Mouse (Mus musculus) heart, postnatal 36 days (tissue): ENCODE data around the gene Gm10142. TPM values are rescaled to one million over a fixed set of nuclear protein-coding genes. Genes with fewer than 3 reads are reported as not detected.
"Not testable (repeated sequence)": the region's sequence is repeated elsewhere in the genome, so short reads cannot be mapped to it uniquely, and the experiment has no call there.

Source experiments
- DNase-seq, 2 experiments: peaks; one replicate each; pipeline ENCODE4 v3.0.0; 2021 to 2022
- intact Hi-C: fragments of 180-260 bp; cut with DNase I; formaldehyde crosslinking; loops from one replicate; pipeline ENCODE4 v1.15.1; 2025
- total RNA-seq, 2 experiments: library from RNA; stranded (reverse); gene quantifications; 2 replicates each; pipeline ENCODE4 v1.2.3; 2021

Gm10142 gene
- total RNA-seq, 2 experiments from 2014 or later, result not detected

DNA sequence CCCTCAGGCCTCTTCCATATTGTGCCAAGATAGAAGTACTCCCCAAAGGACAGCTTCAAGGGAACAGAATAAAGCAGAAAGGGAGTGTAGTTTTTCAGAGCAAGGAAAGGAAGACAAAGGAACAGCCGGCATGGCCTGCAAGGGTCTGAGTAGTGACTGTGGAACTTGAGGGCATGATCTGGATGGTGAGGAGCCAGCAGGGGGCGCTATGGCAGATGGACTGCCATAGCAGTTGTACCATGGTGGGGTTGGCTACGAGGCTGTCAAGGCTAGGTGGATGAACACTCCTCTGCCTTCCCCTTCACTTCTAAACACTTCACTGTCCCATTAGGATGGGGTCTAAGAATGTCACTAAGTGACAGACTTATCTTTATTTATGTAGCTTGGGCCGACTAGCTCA, 13.6 kb downstream of the Gm10142 start:
- no peak for DNase-seq

DNA sequence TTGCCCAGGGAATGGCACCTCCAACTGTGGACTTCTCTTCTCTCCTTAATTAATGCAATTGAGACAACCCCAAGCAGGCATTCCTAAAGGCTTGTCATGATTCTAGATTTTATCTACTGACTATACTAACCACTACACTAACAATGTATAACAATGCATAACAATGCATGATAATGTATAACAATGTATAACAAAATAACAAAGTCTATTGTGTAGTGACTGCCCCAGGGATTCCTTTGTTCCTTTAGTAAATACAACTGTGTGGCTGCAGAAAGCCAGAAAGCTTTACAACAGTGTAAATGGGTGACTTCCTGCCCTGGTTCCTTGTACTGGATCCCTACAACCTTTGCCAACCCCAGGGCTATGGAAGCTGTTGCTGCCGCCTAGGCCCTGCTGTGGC, 20.3 kb downstream of the Gm10142 start:
- no peak for DNase-seq
- intact Hi-C loops, result no loop called here

More for the DNA sequence above, 13.6 kb downstream of the Gm10142 start:
- intact Hi-C loops, result loop anchor here (2.0 kb wide), 2 partner anchors 86 to 150 kb away; partner anchors contain the start of gene Gm2696

DNA sequence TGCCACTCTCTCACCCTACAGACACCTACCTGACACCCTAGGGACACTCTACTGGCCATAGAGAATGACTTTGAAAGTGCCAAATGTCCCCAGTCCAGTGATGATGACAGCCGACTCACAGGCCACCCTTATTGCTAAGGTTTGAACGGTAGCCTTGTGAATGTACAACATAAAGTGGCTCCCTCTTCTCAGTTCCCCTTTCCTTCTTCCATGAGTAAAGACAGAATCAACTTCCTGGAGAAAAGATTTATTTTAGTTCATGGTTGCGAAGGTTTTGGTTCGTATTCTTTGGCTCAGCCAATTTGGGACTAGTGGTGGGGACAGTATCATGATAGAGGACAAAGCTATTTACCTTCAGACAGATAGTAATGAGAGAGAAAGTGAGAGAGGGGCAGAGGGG, 23.3 kb downstream of the Gm10142 start:
- intact Hi-C loops, result no loop called here
- DNase-seq, result no peak

DNA sequence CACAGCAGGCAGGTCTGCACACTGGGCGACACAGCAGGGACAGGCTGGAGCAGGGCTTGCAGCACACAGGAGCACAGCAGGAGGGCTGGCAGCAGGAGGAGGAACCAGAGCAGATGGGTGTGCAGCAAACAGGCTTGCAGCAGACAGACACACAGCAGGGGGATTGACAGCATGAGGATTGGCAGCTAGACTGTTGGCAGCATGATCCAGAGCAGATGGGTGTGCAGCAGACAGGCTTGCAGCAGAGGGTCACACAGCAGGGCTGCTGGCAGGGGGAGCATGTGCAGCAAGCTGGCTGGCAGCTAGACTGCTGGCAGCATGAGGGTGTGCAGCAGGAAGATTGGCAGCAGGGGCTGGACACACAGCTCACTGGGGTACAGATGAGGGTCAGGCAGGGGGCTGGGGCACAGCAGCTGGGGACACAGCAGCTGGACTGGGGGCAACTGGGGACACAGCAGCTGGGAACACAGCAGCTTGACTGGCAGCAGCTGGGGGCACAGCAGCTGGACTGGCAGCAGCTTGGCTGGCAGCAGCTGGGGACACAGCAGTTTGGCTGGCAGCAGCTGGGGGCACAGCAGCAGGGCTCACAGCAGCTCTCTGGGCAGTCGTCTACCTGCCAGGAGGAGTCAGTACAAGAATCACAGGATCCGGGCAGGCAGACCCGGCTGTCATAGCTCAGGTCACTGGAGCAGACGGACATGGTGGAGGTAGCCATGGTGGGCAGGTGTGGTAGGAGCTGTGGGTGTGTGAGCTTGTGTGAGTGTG, 26.5 kb downstream of the Gm10142 start, which contains the start of gene Gm18596:
Gene Gm18596, minus strand, starts transcription at position 715 of the 765 bp plus-strand sequence.
- DNase-seq, intact Hi-C loops: not testable (repeated sequence)

DNA sequence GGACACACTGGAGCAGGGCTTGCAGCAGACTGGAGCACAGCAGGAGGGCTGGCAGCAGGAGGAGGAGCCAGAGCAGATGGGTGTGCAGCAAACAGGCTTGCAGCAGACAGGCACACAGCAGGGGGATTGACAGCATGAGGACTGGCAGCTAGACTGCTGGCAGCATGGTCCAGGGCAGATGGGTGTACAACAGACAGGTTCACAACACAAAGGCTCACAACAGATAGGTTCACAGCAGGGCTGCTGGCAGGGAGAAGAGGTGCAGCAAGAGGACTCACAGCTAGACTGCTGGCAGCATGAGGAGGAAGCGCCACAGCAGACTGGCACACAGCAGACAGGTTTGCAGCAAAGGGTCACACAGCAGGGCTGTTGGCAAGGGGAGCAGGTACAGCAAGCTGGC, 35.1 kb downstream of the Gm10142 start:
- intact Hi-C loops, result not testable (repeated sequence)

DNA sequence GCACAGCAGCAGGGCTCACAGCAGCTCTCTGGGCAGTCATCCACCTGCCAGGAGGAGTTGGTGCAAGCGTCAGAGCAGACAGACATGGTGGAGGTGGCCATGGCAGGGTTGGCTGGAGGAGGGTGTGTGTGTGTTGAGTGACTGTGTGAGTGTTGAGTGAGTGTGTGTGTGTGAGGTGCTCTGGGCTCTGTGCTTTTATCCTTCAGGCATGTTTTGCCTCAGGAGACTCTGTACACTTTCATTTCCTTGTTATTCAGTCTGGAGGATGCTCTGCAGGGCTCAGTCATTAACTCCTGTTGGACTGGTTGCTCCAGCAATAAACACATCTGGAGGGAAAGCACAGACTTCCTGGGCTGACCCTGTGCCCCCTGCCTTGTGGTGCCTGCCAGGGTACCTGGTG, 35.6 kb downstream of the Gm10142 start, which contains the start of gene Gm9736:
Gene Gm9736, minus strand, starts transcription at position 101 of the 400 bp plus-strand sequence.
- intact Hi-C loops, DNase-seq: not testable (repeated sequence)

More for the DNA sequence above, 35.1 kb downstream of the Gm10142 start:
- DNase-seq, result not testable (repeated sequence)

DNA sequence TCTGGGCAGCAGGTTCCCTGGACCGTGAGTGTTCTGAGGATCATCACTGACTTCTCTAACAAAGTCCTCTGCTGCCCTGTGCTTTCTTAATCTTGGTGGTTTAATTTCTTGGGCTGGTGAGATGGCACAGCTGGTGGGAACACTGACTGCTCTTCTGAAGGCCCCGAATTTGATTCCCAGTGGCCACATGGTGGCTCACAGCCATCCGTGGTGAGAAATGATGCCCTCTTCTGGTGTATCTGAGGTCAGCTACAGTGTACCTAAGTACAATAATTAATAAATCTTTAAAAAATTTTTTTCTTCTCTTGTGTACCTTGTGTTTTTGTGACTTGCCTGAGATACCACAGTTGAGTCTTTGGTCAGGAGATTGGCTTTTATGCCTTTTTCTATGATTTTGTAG, 36.7 kb downstream of the Gm10142 start:
- intact Hi-C loops, DNase-seq: not testable (repeated sequence)

DNA sequence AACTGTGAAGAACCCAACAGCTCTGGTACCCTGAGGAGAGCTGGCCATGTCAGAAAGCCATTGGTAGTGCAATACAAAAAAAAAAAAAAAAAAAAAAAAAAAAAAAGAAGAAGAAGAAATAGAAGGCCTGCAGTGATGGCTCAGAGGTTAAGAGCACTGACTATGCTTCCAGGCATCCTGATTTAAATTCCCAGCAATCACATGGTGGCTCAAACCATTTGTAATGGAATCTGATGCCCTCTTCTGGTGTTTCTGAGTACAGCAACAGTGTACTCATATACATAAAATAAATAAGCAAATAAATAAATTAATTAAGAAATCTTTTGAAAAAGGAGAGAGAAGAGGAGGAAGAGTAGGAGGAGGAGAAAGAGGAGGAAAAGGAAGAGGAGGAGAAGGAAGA, 37.8 kb downstream of the Gm10142 start:
- no peak for DNase-seq
- intact Hi-C loops, result no loop called here

DNA sequence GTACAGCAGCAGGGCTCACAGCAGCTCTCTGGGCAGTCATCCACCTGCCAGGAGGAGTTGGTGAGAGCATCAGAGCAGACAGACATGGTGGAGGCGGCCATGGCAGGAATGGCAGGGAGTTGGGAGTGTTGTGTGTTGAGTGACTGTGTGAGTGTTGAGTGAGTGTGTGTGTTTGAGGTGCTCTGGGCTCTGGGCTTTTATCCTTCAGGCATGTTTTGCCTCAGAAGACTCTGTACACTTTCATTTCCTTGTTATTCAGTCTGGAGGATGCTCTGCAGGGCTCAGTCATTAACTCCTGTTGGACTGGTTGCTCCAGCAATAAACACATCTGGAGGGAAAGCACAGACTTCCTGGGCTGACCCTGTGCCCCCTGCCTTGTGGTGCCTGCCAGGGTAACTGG, 44.0 kb downstream of the Gm10142 start, which contains the start of gene Gm3233:
Gene Gm3233, minus strand, starts transcription at position 101 of the 400 bp plus-strand sequence.
- intact Hi-C loops, DNase-seq: not testable (repeated sequence)

Other genes starting within 250 kb of the Gm10142 start
- gene Fam207a, start 200.0 kb upstream of the Gm10142 start, total RNA-seq, result 10 to 100 TPM in 1 of 2 experiments, 1 to 10 TPM in 1; 9.8 to 10.5 TPM
- 1 to 10 TPM; 7.1 to 9.2 TPM for gene Itgb2, start 185.6 kb upstream of the Gm10142 start, total RNA-seq
- 100 to 1,000 TPM; 137 to 138 TPM for gene Pttg1ip, start 134.1 kb upstream of the Gm10142 start, total RNA-seq
- gene Sumo3, start 109.7 kb upstream of the Gm10142 start, total RNA-seq, result 10 to 100 TPM; 52.9 to 58.9 TPM
- 10 to 100 TPM; 10.6 to 17.6 TPM for gene Gm49325, start 109.6 kb upstream of the Gm10142 start, total RNA-seq
- gene Ube2g2, start 93.5 kb upstream of the Gm10142 start, total RNA-seq, result 10 to 100 TPM; 65.2 to 73.4 TPM
- gene Tspear, start 29.2 kb upstream of the Gm10142 start, total RNA-seq, result not detected
- gene Gm19402, start 25.1 kb upstream of the Gm10142 start, total RNA-seq, result not detected
- gene Gm9508, start 18.6 kb upstream of the Gm10142 start, total RNA-seq, result not detected
- not detected for gene Gm10272, start 9.2 kb upstream of the Gm10142 start, total RNA-seq
- gene Gm10024, start 4.3 kb upstream of the Gm10142 start, total RNA-seq, result not detected
- gene Krtap12-1, start 4.8 kb downstream of the Gm10142 start, total RNA-seq, result not detected
- not detected for gene Gm10100, start 10.7 kb downstream of the Gm10142 start, total RNA-seq
- not detected for gene Gm18596, start 26.8 kb downstream of the Gm10142 start, total RNA-seq
- gene Gm9736, start 35.5 kb downstream of the Gm10142 start, total RNA-seq, result not detected
- not detected for gene Gm3233, start 43.9 kb downstream of the Gm10142 start, total RNA-seq
- not detected for gene Gm3238, start 55.5 kb downstream of the Gm10142 start, total RNA-seq
- not detected for gene Gm7138, start 61.1 kb downstream of the Gm10142 start, total RNA-seq
- gene Gm3250, start 66.7 kb downstream of the Gm10142 start, total RNA-seq, result not detected
- not detected for gene Gm7137, start 72.4 kb downstream of the Gm10142 start, total RNA-seq
- not detected for gene Gm9639, start 79.3 kb downstream of the Gm10142 start, total RNA-seq
- not detected for gene Gm19668, start 83.3 kb downstream of the Gm10142 start, total RNA-seq
- not detected for gene Gm9507, start 96.0 kb downstream of the Gm10142 start, total RNA-seq
- gene Gm2696, start 98.9 kb downstream of the Gm10142 start, total RNA-seq, result not detected
- not detected for gene Krtap10-4, start 111.3 kb downstream of the Gm10142 start, total RNA-seq
- not detected for gene Krtap10-10, start 120.1 kb downstream of the Gm10142 start, total RNA-seq
- gene Gm36176, start 131.0 kb downstream of the Gm10142 start, total RNA-seq, result not detected
- not detected for gene Gm10318, start 137.1 kb downstream of the Gm10142 start, total RNA-seq
- not detected for gene Gm3285, start 146.2 kb downstream of the Gm10142 start, total RNA-seq
- gene Lrrc3, start 186.7 kb downstream of the Gm10142 start, total RNA-seq, result under 1 TPM; 0.54 to 0.94 TPM